Mouse (Mus musculus) kidney, postnatal 4 days (tissue): Measurements from ENCODE around the gene Vps41.

ENCODE experiments used
- DNase-seq, 2 experiments: peaks; one replicate each; pipeline ENCODE4 v3.0.0; 2021; ENCODE audit warnings: mixed read lengths in 2 of 2

The Vps41 gene

DNA sequence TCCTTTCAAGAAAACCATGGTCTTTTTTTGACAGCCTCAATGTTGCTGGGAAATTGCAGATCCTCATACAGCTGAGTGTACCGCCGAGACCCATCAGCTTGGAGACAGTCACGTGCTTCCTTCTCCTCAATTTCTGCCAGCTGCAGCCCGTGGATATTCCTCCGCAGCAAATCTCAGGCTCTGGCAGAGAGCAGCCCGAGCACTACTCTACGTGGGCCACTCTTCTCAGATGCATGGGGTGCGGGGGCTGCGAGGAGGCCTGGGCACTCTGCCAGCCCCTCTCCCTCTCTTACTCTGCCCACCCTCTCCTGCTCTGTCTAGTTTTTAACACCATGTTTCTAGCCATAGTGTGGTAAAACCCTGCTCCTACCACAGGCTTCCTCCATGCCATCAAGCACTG, 175.8 kb downstream of the Vps41 start:
- DNase-seq: no peak

DNA sequence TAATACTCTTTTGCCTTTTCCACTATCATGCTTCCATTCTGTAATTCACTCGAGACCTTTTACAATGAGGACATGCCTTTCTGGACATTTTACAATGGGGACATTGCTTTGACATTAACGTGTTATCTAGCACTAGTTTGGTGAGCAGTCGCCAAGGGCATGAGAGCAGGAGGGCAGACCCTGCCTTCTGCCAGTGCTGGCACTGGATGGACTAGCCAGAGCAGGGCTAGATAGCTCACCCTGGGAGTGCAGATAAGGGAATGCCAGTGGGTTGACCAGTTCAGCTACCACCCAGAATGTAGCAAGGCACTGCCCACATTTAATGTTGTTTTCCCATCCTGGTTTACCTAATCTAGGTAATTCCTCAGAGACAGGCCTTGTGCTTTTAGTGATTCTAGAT, 179.7 kb downstream of the Vps41 start:
- DNase-seq: no peak

GRCm38 (mm10) chr13:18903623-18904022, 186.5 kb downstream of the Vps41 start:
- DNase-seq: no peak

- no peak for DNase-seq
These were observed 197.7 kb downstream of the Vps41 start for GRCm38 (mm10) chr13:18914774-18915173.
